Mouse (Mus musculus) CH12.LX (cell line): ENCODE data around the gene Slc25a21. TPM values are rescaled to one million over a fixed set of nuclear protein-coding genes. Genes with fewer than 3 reads are reported as not detected.

Experiments
- DNase-seq: peaks from one replicate; pipeline ENCODE4 v3.0.0-alpha.2; 2013; ENCODE audit errors: extremely low read depth
- H3K27ac ChIP-seq: 2 replicates; pipeline ENCODE4 v1.5.1; 2012; ENCODE audit warnings: low read depth, mild to moderate bottlenecking, control low read depth, moderate library complexity; ENCODE audit not compliant: insufficient read depth
- H3K27me3 ChIP-seq: replicated peaks from 2 replicates; pipeline ENCODE3; 2012; ENCODE audit warnings: inconsistent platforms
- H3K36me3 ChIP-seq, 2 experiments: replicated peaks in 1 of 2; 2 replicates each; pipeline versions ENCODE3 to v1.6.1; 2012; ENCODE audit warnings: inconsistent platforms in 1 of 2, low read length in 1 of 2, mild to moderate bottlenecking in 1 of 2, mixed read lengths in 1 of 2, moderate library complexity in 1 of 2; ENCODE audit not compliant: control insufficient read depth in 1 of 2, insufficient read depth in 1 of 2
- H3K4me1 ChIP-seq, 2 experiments: 2 replicates each; pipeline ENCODE4 v1.6.1; 2012; ENCODE audit warnings: inconsistent platforms in 1 of 2, moderate library complexity in 1 of 2; ENCODE audit not compliant: insufficient read depth in 2 of 2, control insufficient read depth in 1 of 2
- H3K4me2 ChIP-seq: 2 replicates; pipeline ENCODE4 v1.6.1; 2012; ENCODE audit warnings: low read depth, mild to moderate bottlenecking, control low read depth; ENCODE audit not compliant: poor library complexity, insufficient read depth, severe bottlenecking
- H3K4me3 ChIP-seq, 3 experiments: fragments of 150-350 bp in 1 of 3; sonication (generic) in 1 of 3; replicated peaks in 1 of 3; 2 replicates each; pipeline versions ENCODE3 to v1.5.1; 2011 to 2012; ENCODE audit warnings: low read depth in 2 of 3, low read length in 2 of 3, mild to moderate bottlenecking in 2 of 3, moderate library complexity in 2 of 3, control low read depth in 1 of 3, improper control_type of control experiment in 1 of 3, inconsistent platforms in 1 of 3, mixed read lengths in 1 of 3; ENCODE audit not compliant: poor library complexity in 1 of 3
- H3K79me2 ChIP-seq: replicated peaks from 2 replicates; pipeline ENCODE4 v1.6.1; 2012; ENCODE audit warnings: mild to moderate bottlenecking, moderate library complexity; ENCODE audit not compliant: control insufficient read depth, poor library complexity, insufficient read depth, severe bottlenecking; ENCODE audit errors: extremely low read depth
- H3K9ac ChIP-seq: 2 replicates; pipeline ENCODE4 v1.6.1; 2012; ENCODE audit warnings: low read depth, mild to moderate bottlenecking, control low read depth, moderate library complexity; ENCODE audit not compliant: insufficient read depth
- H3K9me3 ChIP-seq: replicated peaks from 2 replicates; pipeline ENCODE3; 2012; ENCODE audit warnings: low read length, inconsistent platforms, mixed read lengths
- CHD1 ChIP-seq: IDR thresholded peaks from 2 replicates; pipeline ENCODE4 v1.6.1; 2012; ENCODE audit warnings: low read depth, low read length, improper control_type of control experiment, inconsistent platforms
- CHD2 ChIP-seq: IDR thresholded peaks from 2 replicates; pipeline ENCODE4 v1.6.1; 2011; ENCODE audit warnings: low read length, improper control_type of control experiment
- E2F4 ChIP-seq: IDR thresholded peaks from 2 replicates; pipeline ENCODE4 v1.6.1; 2011; ENCODE audit warnings: low read depth, low read length, improper control_type of control experiment; ENCODE audit not compliant: insufficient replicate concordance
- ELF1 ChIP-seq: IDR thresholded peaks from 2 replicates; pipeline ENCODE4 v1.6.1; 2014; ENCODE audit warnings: low read depth, mild to moderate bottlenecking, inconsistent platforms, low read length, improper control_type of control experiment
- EP300 ChIP-seq: IDR thresholded peaks from 2 replicates; pipeline ENCODE4 v1.6.1; 2011; ENCODE audit warnings: low read length, improper control_type of control experiment
- ETS1 ChIP-seq: conservative IDR thresholded peaks from 2 replicates; pipeline ENCODE4 v1.6.1; 2012; ENCODE audit warnings: low read depth, mild to moderate bottlenecking, inconsistent platforms, low read length, improper control_type of control experiment, moderate library complexity
- GABPA ChIP-seq: IDR thresholded peaks from 2 replicates; pipeline ENCODE4 v1.6.1; 2012; ENCODE audit warnings: low read depth, low read length, improper control_type of control experiment, inconsistent platforms; ENCODE audit not compliant: insufficient replicate concordance
- HCFC1 ChIP-seq: IDR thresholded peaks from 2 replicates; pipeline ENCODE4 v1.6.1; 2012; ENCODE audit warnings: low read depth, mild to moderate bottlenecking, inconsistent platforms, low read length, improper control_type of control experiment
- IRF4 ChIP-seq: IDR thresholded peaks from 2 replicates; pipeline ENCODE4 v1.6.1; 2014; ENCODE audit warnings: low read depth, mild to moderate bottlenecking, inconsistent platforms, low read length, improper control_type of control experiment
- JUN ChIP-seq: IDR thresholded peaks from 2 replicates; pipeline ENCODE4 v1.6.1; 2011; ENCODE audit warnings: low read depth, mild to moderate bottlenecking, low read length, improper control_type of control experiment, moderate library complexity; ENCODE audit not compliant: insufficient read depth
- KAT2A ChIP-seq: IDR thresholded peaks from 2 replicates; pipeline ENCODE4 v1.6.1; 2012; ENCODE audit warnings: low read length, improper control_type of control experiment, inconsistent platforms; ENCODE audit not compliant: insufficient replicate concordance
- MAFK ChIP-seq: IDR thresholded peaks from 2 replicates; pipeline ENCODE4 v1.6.1; 2011; ENCODE audit warnings: low read length, improper control_type of control experiment; ENCODE audit not compliant: insufficient replicate concordance
- MAZ ChIP-seq: IDR thresholded peaks from 2 replicates; pipeline ENCODE4 v1.6.1; 2012; ENCODE audit warnings: low read depth, mild to moderate bottlenecking, inconsistent platforms, low read length, improper control_type of control experiment, moderate library complexity
- MEF2A ChIP-seq: IDR thresholded peaks from 2 replicates; pipeline ENCODE4 v1.6.1; 2014; ENCODE audit warnings: low read depth, mild to moderate bottlenecking, inconsistent platforms, low read length, improper control_type of control experiment, borderline replicate concordance
- MXI1 ChIP-seq: IDR thresholded peaks from 2 replicates; pipeline ENCODE4 v1.6.1; 2011; ENCODE audit warnings: mild to moderate bottlenecking, low read depth, low read length, improper control_type of control experiment
- NRF1 ChIP-seq: IDR thresholded peaks from 2 replicates; pipeline ENCODE4 v1.6.1; 2014; ENCODE audit warnings: low read depth, mild to moderate bottlenecking, inconsistent platforms, low read length, improper control_type of control experiment, moderate library complexity
- PAX5 ChIP-seq: IDR thresholded peaks from 2 replicates; pipeline ENCODE4 v1.6.1; 2012; ENCODE audit warnings: low read length, inconsistent platforms, mixed read lengths
- POLR2A ChIP-seq: IDR thresholded peaks from 2 replicates; pipeline ENCODE4 v1.6.1; 2011; ENCODE audit warnings: low read depth, mild to moderate bottlenecking, improper control_type of control experiment, low read length
- POLR2AphosphoS2 ChIP-seq: IDR thresholded peaks from 2 replicates; pipeline ENCODE4 v1.6.1; 2011; ENCODE audit warnings: low read depth, low read length, improper control_type of control experiment
- RAD21 ChIP-seq: IDR thresholded peaks from 2 replicates; pipeline ENCODE4 v1.6.1; 2011; ENCODE audit warnings: low read depth, mild to moderate bottlenecking, low read length, improper control_type of control experiment, moderate library complexity
- RCOR1 ChIP-seq: conservative IDR thresholded peaks from 2 replicates; pipeline ENCODE4 v1.6.1; 2012; ENCODE audit warnings: low read depth, mild to moderate bottlenecking, inconsistent platforms, low read length, improper control_type of control experiment
- SIN3A ChIP-seq: IDR thresholded peaks from 2 replicates; pipeline ENCODE4 v1.6.1; 2012; ENCODE audit warnings: low read length, improper control_type of control experiment, inconsistent platforms
- SMC3 ChIP-seq: IDR thresholded peaks from 2 replicates; pipeline ENCODE4 v1.6.1; 2011; ENCODE audit warnings: low read depth, low read length, improper control_type of control experiment
- TCF12 ChIP-seq: IDR thresholded peaks from 2 replicates; pipeline ENCODE4 v1.6.1; 2014; ENCODE audit warnings: low read depth, mild to moderate bottlenecking, inconsistent platforms, low read length, improper control_type of control experiment
- USF1 ChIP-seq: IDR thresholded peaks from 2 replicates; pipeline ENCODE4 v1.6.1; 2014; ENCODE audit warnings: low read depth, mild to moderate bottlenecking, inconsistent platforms, low read length, improper control_type of control experiment
- USF2 ChIP-seq: conservative IDR thresholded peaks from 2 replicates; pipeline ENCODE4 v1.6.1; 2011; ENCODE audit warnings: low read depth, low read length, improper control_type of control experiment
- ZC3H11A ChIP-seq: IDR thresholded peaks from 2 replicates; pipeline ENCODE4 v1.6.1; 2012; ENCODE audit warnings: low read depth, mild to moderate bottlenecking, inconsistent platforms, low read length, improper control_type of control experiment
- ZKSCAN1 ChIP-seq: IDR thresholded peaks from 2 replicates; pipeline ENCODE4 v1.6.1; 2012; ENCODE audit warnings: low read depth, inconsistent platforms, low read length, improper control_type of control experiment, borderline replicate concordance
- dilution Hi-C: fragments of 300-500 bp; cut with MboI; formaldehyde crosslinking; loops from 2 replicates; pipeline ENCODE4 v1.14.3; 2020; ENCODE audit warnings: low sequenced_read_pairs; ENCODE audit not compliant: extremely low pct_unique_long_range_greater_than_20kb, extremely low pct_ligation_motif_present
- in situ Hi-C: fragments of 300-500 bp; cut with MboI; formaldehyde crosslinking; loops from 3 replicates; pipeline ENCODE4 v1.14.3; 2019; ENCODE audit warnings: low sequenced_read_pairs, low pct_ligation_motif_present, low pct_unique_long_range_greater_than_20kb, mixed read lengths
- polyA plus RNA-seq: library from polyadenylated mRNA; unstranded; fragments of >175 nt; gene quantifications from 2 replicates; pipeline ENCODE4 v1.2.1, GENCODE M21; 2012; ENCODE audit warnings: low read depth; ENCODE audit not compliant: insufficient read length
- total RNA-seq, 2 experiments: library from RNA; depleted of rRNA; stranded (reverse); fragments of 300-350 nt in 1 of 2; fragments of >200 nt in 1 of 2; gene quantifications; 2 replicates each; pipeline ENCODE4 v1.2.3; 2012 to 2014

The Slc25a21 gene
- total and polyA plus RNA-seq, 3 experiments = not detected

DNA sequence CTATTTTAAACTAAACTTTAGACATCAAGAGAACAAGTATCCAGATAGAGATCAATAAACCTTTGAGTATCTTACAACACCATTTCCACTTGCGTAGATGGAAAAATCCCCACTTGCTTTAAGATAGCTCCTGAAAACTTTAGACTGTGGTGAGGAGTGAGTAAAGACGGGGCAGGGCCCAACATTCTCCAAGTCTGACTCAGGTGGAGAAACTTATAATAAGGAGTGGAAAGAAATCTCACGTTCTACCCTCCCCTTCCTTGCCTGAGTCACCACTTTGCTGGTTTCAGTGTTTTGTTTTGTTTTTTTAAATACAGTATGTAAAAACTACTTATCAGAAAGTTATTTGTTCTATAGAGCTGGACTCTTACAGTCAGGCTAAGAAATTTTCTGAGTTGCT, 417.7 kb downstream of the Slc25a21 start:
- Histone ChIP-seq H3K4me1 (peaks cover 0 to 16% of the 10 kb centered on the region in 2 experiments; a peak in 2 of 4 replicates), H3K79me2 (no peaks in the 10 kb centered on the region), H3K9me3 (no peaks in the 10 kb centered on the region), H3K9ac (no peak overlapping the region), H3K4me2 (no peak overlapping the region), H3K4me3 (no peak overlapping the region), H3K27me3 (no peaks in the 10 kb centered on the region), H3K36me3 (no peaks in the 10 kb centered on the region), H3K27ac (no peak overlapping the region)
- dilution Hi-C loops = no loop called here
- TF ChIP-seq CHD1 = no peak
- no peak for TF ChIP-seq RCOR1
- no peak for TF ChIP-seq SIN3A
- TF ChIP-seq IRF4 = no peak
- TF ChIP-seq POLR2A = no peak
- no peak for TF ChIP-seq MXI1
- no peak for TF ChIP-seq E2F4
- no peak for TF ChIP-seq POLR2AphosphoS2
- no peak for TF ChIP-seq TCF12
- no peak for TF ChIP-seq MEF2A
- TF ChIP-seq ZKSCAN1 = no peak
- no peak for TF ChIP-seq ETS1
- TF ChIP-seq NRF1 = no peak
- TF ChIP-seq USF1 = no peak
- no peak for TF ChIP-seq HCFC1
- no peak for TF ChIP-seq JUN
- DNase-seq = no peak
- in situ Hi-C loops = no loop called here

DNA sequence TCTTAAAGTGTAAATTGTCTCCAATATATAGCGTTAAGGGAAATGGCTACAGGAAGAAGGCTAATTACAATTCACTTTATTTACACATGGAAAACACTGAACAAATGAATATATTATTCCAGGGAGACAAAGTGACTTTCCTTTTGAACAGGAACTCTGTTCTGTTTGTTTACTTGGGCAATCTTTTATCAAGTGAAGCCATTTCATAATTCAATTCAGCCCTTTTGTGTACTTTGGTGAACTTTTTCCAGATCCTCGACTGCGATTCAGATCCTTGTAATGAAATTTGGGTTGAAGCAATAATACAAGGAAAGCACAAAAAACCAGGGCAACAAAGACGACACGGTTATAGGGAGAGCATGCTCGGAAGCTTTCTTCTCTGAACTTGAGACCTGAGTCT, 423.3 kb downstream of the Slc25a21 start:
- dilution Hi-C loops = no loop called here
- H3K27ac ChIP-seq = no peak overlapping the region
- peaks cover 0 to 5% of the 10 kb centered on the region in 2 experiments; a peak in 1 of 4 replicates for H3K4me1 ChIP-seq
- in situ Hi-C loops = no loop called here
- H3K36me3 ChIP-seq = no peaks in the 10 kb centered on the region
- no peak for TF ChIP-seq NRF1
- TF ChIP-seq POLR2A = no peak
- TF ChIP-seq MEF2A = no peak
- no peak for TF ChIP-seq RAD21
- no peak for TF ChIP-seq ELF1
- TF ChIP-seq CHD2 = no peak
- TF ChIP-seq EP300 = no peak
- no peak for TF ChIP-seq MXI1
- no peak for TF ChIP-seq KAT2A
- TF ChIP-seq MAFK = no peak
- TF ChIP-seq SIN3A = no peak
- no peak for TF ChIP-seq USF1
- no peak for TF ChIP-seq USF2
- no peak for TF ChIP-seq GABPA
- no peak for TF ChIP-seq ZC3H11A
- TF ChIP-seq PAX5 = no peak
- TF ChIP-seq MAZ = no peak
- TF ChIP-seq POLR2AphosphoS2 = no peak
- no peak for TF ChIP-seq SMC3
- TF ChIP-seq, all 38 proteins: peak for 0
- no peaks in the 10 kb centered on the region for H3K27me3 ChIP-seq
- no peak overlapping the region for H3K4me3 ChIP-seq
- no peak overlapping the region for H3K4me2 ChIP-seq
- H3K79me2 ChIP-seq = no peaks in the 10 kb centered on the region
- H3K9me3 ChIP-seq = no peaks in the 10 kb centered on the region
- H3K9ac ChIP-seq = no peak overlapping the region
- no peak for DNase-seq
